In genomic region chr1:34164616-34165295, GRCm38 (mm10) we compare ENCODE assay signal across 8 mouse cellular contexts.
DNase-seq lines count a peak whose midpoint lies in the region; ATAC-seq and TF ChIP-seq lines count a peak whose summit lies in the region.

No protein-coding gene starts in this region.

- 68% methylated on average over 14 of the region's 14 CpGs for WGBS in lung, adult 2 months

- peak; percentile 86 for DNase-seq in adrenal gland, postnatal 25 days
- DNase-seq in heart, postnatal 14 days, result peak; percentile 86 to 91
- peak; percentile 85 to 97 for DNase-seq in kidney, postnatal 25 days
- peak; percentile 85 for DNase-seq in lung, adult 2 months
- peak; percentile 75 for DNase-seq in ovary, postnatal 36 days (ENCODE audit: low spot score)
- DNase-seq in urinary bladder, adult 18-20 months (ENCODE audit: low spot score in 2 of 2), result peak; percentile 67 to 84

- H3K4me3 ChIP-seq in embryonic fibroblast, embryonic 13.5 days (ENCODE audit: insufficient read depth, low read length), result no peak overlapping the region
- H3K4me3 ChIP-seq in lung, adult 2 months (replicated peaks; ENCODE audit: extremely low read depth, low read depth, low read length), result no peak overlapping the region

- H3K4me1 ChIP-seq in embryonic fibroblast, embryonic 13.5 days (ENCODE audit: control insufficient read depth, insufficient read depth, low read length), result no peaks in the 10 kb centered on the region
- H3K4me1 ChIP-seq in lung, adult 2 months (ENCODE audit: control insufficient read depth, insufficient read depth, low read length), result peaks cover 4% of the 10 kb centered on the region; the same call in 1 of the 2 replicates

- TF ChIP-seq POLR2A in embryonic fibroblast, embryonic 13.5 days (IDR thresholded peaks at IDR 0.05; ENCODE audit: low read depth, low read length), result no peak
- no peak for TF ChIP-seq POLR2A in lung, adult 2 months (IDR thresholded peaks at IDR 0.05; ENCODE audit: borderline replicate concordance, extremely low read depth, low read depth, low read length)

- peak; percentile 83; the same call in 1 of the 2 replicates for TF ChIP-seq CTCF in embryonic fibroblast, embryonic 13.5 days (IDR thresholded peaks at IDR 0.05; ENCODE audit: borderline replicate concordance, insufficient read depth, low read length)
- TF ChIP-seq CTCF in lung, adult 2 months (IDR thresholded peaks at IDR 0.05; ENCODE audit: insufficient read depth, low read length), result peak; percentile 91

- no peak overlapping the region for H3K27ac ChIP-seq in embryonic fibroblast, embryonic 13.5 days (ENCODE audit: insufficient read depth, low read length)

- peak; percentile 72 for ATAC-seq in CD4-positive, CD25-positive, alpha-beta regulatory T cell, adult 4 months

- intact Hi-C loops in heart, postnatal 14 days (cut with DNase I), result loop anchor here (1.0 to 2.0 kb wide), 3 partner anchors 44 to 158 kb away; no protein-coding TSS in a partner anchor
